Mouse (Mus musculus): ENCODE data around the gene Kirrel3.
A peak's percentile ranks its signal among the peaks of the same experiment; 100 is the strongest.

Gene Kirrel3

DNA sequence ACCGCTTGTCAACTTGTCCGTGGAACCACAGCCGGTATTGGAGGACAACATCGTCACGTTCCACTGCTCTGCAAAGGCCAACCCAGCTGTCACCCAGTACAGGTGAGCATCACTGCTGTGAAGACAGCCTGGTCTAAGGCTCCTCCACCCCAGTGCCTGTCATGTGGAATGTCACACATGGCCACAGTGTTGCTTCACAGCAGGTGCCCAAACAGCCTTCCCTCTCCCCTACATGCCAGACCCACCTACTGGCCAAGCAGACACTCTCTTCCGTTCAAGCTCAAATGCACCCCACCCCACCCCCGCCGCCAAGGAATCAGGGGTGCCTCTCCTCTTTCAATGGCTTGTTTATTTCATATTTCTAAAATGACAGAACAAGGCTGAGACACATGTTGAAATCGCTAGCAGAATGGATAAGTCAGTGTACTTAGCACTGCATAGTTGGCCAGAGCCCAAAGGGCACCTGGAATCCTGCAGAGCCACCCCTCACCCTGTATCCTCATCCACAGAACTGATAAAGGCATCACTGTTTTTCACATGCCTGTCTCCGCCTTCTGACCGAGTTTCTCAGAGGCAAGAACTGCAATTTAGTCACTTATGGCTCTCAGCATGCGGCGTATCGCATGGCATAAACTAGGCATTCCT lies 522.1 kb downstream of the Kirrel3 start:
- no peak for DNase-seq (ENCODE audit: extremely low read depth, insufficient read length, low spot score)

GRCm38 (mm10) chr9:35016762-35017161 lies 531.1 kb downstream of the Kirrel3 start:
- DNase-seq (ENCODE audit: extremely low read depth, insufficient read length, low spot score) = peak; percentile 35

DNA sequence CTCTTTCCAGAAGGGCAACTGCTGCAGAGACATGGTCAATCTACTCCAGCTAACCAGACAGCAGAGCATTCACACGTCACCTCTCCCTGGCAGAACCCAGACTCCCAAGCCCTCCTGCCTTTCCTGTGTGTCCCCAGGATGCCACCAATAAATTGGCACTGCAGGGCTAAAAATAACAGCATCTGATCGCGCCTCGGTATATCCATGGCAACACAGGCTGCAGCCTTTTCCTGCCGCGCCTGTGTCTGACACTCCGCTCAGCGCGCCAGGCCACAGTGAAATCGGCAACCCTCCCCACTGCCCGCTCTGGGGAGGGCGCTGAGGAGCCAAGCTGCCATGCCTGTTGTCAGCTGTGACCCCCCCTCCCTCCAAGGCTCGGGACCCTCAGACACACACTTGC lies 531.9 kb downstream of the Kirrel3 start:
- no peak for DNase-seq (ENCODE audit: extremely low read depth, insufficient read length, low spot score)

DNA sequence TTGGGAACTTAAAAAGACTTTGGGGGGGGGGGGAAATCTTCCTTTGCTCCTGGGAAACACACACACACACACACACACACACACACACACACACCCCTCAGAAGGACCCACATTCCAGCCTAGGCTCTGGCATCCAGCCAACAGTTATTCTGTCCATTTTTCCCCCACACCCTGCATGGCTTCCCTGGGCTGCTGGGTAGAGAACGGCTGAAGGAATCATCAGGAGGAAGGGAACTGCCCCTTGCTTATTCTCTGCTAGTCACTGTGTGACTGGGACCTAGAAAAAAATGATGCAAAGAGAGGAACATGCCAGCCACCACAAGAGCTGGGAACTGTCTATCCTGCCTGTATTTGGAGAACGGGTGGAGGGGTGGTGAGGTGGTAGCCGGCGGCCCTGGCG lies 532.4 kb downstream of the Kirrel3 start:
- peak; percentile 61 for DNase-seq (ENCODE audit: extremely low read depth, insufficient read length, low spot score)

DNA sequence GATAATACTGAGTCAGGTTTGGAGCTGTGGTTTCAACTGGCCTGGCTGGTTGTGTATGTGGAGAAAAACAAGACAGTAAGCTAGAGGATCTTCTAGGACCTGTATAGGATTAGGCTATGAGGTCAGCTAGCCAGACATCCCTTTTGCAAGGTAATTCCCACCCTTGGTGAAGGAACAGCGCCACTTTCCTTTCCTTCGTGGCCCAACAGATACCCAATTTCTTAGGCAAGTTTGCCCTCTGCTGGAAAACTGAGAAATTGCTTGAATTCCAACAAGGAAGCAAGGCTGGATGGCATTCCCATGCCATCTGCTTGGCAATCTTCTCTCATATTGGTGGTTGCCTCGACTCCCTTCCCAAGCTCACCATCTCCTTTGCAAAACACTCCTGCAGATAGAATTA lies 533.7 kb downstream of the Kirrel3 start:
- DNase-seq (ENCODE audit: extremely low read depth, insufficient read length, low spot score) = peak; percentile 31

- DNase-seq (ENCODE audit: extremely low read depth, insufficient read length, low spot score) = no peak
Measured at GRCm38 (mm10) chr9:35020015-35020653, 534.4 kb downstream of the Kirrel3 start.

GRCm38 (mm10) chr9:35021744-35022143 lies 536.0 kb downstream of the Kirrel3 start:
- DNase-seq (ENCODE audit: extremely low read depth, insufficient read length, low spot score) = no peak

- DNase-seq (ENCODE audit: extremely low read depth, insufficient read length, low spot score) = no peak
Measured at GRCm38 (mm10) chr9:35024591-35025496, 539.1 kb downstream of the Kirrel3 start.

DNA sequence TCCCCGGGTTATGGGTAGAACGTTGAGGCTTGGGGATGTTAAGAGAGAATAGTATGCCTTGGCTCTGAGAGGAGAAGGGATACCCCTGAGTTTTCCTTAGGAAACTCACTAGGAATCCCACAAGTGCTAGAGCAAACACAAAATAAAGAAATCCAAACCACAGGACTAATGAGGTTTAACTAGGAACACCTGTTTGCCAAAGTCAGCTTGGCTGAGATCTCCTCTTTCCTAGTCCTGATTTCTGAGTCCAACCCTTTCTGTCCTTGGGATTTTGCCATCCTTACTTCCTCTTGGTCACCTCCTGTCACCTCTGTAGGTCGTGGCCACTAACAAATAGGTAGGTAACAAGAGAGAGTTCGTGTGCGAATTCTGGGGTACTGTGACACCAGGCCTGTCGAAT lies 540.6 kb downstream of the Kirrel3 start:
- DNase-seq (ENCODE audit: extremely low read depth, insufficient read length, low spot score) = no peak

- no peak for DNase-seq (ENCODE audit: extremely low read depth, insufficient read length, low spot score)
Measured at GRCm38 (mm10) chr9:35026897-35027311, 541.2 kb downstream of the Kirrel3 start.

- DNase-seq (ENCODE audit: extremely low read depth, insufficient read length, low spot score) = no peak
Measured at GRCm38 (mm10) chr9:35027382-35027997, 541.8 kb downstream of the Kirrel3 start.

- DNase-seq (ENCODE audit: extremely low read depth, insufficient read length, low spot score) = no peak
Measured at GRCm38 (mm10) chr9:35030823-35031222, 545.1 kb downstream of the Kirrel3 start.

- peak; percentile 87 for DNase-seq (ENCODE audit: extremely low read depth, insufficient read length, low spot score)
Measured at GRCm38 (mm10) chr9:35032457-35032856, 546.8 kb downstream of the Kirrel3 start.

- DNase-seq (ENCODE audit: extremely low read depth, insufficient read length, low spot score) = no peak
Measured at GRCm38 (mm10) chr9:35035074-35035473, 549.4 kb downstream of the Kirrel3 start.

DNA sequence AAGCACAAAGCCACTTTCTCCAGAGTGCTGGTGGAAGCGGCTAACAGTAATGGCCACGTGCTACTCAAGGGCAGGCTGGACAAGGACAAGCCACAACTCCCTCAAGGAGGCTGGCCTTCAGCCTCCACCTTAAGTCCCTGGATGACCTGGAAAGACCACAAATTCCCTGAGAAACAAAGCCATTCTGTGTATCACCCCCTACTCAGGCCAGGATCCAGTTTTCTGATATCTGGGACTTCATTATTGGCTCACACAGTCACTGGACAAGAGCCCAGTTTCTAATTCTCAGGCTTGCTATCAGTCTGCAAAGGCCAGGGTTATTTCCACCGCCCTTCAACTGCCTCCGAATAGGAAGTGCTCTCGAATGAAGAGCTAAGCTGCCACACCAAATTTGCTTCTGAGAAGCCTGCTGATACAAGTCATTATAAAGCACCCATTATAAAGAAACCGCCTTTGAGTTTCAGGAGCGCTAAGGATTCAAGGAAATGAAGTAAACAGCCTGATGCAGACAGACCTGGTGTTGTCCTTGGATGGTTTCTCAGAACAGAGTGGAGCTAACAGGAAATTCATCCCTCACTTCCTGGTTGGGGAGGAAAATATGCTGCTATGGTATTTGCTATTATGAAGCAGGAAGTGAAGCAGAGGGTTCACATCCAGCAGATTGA lies 553.4 kb downstream of the Kirrel3 start:
- DNase-seq (ENCODE audit: extremely low read depth, insufficient read length, low spot score) = no peak

GRCm38 (mm10) chr9:35039846-35040245 lies 554.2 kb downstream of the Kirrel3 start:
- DNase-seq (ENCODE audit: extremely low read depth, insufficient read length, low spot score) = no peak

DNA sequence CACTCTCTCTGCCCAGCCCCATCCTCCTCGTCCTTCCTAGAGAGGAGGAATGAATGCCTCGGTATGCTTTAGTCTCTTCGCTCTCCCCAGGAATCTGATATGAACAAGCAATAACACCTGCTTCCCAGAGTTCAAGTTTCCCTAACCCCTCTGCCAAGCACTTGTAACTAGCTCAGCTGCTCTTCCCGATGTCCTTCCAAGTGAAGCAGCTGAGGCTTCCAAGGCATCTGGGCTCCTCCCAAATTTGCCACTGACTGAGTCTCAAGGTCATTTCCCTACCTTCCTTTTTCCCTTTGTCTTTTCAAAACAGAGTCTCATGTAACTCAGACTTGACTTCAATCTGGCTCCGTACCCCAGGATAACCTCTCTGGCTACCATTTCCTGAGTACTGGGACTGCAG lies 555.8 kb downstream of the Kirrel3 start:
- no peak for DNase-seq (ENCODE audit: extremely low read depth, insufficient read length, low spot score)

DNA sequence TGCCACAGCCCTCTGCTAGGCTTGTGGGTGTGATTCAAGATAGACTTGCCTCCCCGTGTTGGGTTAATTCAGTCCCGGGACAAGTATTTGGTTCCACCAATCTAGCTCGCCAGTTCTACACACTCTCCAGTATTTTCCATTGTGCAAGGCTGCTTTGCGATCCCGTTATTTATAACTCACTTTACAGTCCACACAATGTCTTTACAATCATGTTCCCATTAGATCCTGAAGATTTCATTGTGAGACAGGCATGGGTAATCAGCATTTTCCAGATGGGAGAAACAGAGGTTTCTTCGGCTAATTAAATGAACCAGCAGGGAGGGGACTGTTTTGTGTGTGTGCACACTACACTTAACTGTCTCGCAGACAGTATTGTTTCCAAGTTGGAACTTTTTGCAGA lies 557.9 kb downstream of the Kirrel3 start:
- DNase-seq (ENCODE audit: extremely low read depth, insufficient read length, low spot score) = no peak

- DNase-seq (ENCODE audit: extremely low read depth, insufficient read length, low spot score) = no peak
Measured at GRCm38 (mm10) chr9:35044458-35044857, 558.8 kb downstream of the Kirrel3 start.

- DNase-seq (ENCODE audit: extremely low read depth, insufficient read length, low spot score) = no peak
Measured at GRCm38 (mm10) chr9:35045031-35045531, 559.4 kb downstream of the Kirrel3 start.
